Mouse (Mus musculus): ENCODE measurements at regions not wholly inside any gene's neighbourhood (a gene's known extent, or its start where the extent isn't known, plus 50 kb on each side); places are given as distances from the start of the nearest gene placed in this dataset.

GRCm38 (mm10) chr9:52860327-52860726, 180.7 kb upstream of the AI593442 start:
- TF ChIP-seq CTCF (IDR thresholded peaks at IDR 0.05; ENCODE audit: low read depth) (no peak), EP300 (IDR thresholded peaks at IDR 0.05; ENCODE audit: low read depth) (no peak)
